Mouse (Mus musculus): ENCODE results near the gene Slc25a30. TPM values are rescaled to one million over a fixed set of nuclear protein-coding genes. Genes with fewer than 3 reads are reported as not detected.

Slc25a30 gene
- total and polyA plus RNA-seq, 2 experiments from 2014 or later: 7.0 to 27.4 TPM

DNA sequence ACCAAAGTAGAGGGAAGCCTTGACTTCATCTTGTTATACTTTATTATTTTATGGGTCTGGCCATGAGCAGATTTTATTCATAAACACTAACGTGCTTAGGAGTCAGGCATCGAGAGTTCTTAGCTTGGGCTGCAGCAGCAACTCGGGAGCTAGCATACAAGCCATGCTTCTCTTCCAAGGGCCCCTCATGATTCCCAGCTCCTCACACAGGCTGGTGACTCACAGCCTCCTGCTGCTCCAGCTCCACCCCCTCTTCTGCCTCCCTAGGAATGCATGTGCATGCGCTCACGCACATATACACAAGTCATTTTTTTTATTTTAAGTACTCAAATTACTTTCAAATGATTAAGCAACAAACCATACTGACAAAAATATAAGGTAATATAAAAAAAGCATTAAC, 58.7 kb downstream of the Slc25a30 start:
- WGBS: 94% methylated on average over 5 of the region's 5 CpGs
- no peak for ATAC-seq

DNA sequence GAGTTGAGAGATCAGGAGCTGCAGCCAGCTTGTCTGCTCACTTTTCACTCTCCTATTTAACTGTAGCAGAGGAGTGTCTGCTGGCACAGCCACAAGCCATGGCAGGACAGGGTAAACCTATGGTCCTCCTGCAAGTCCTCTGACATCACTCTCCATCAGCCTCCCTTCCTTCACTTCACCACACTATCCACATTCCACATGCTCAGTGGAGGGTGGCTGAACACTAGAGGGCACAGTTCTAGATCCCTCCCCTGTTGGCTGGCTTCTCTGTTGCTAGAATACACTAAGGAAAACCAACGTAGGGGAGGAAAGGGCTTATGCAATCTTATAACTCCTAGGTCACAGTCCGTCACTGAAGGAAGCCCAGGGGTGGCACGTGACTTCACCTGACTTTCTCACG, 59.8 kb downstream of the Slc25a30 start:
- TF ChIP-seq CTCF (IDR thresholded peaks at IDR 0.05; ENCODE audit: low read depth): peak; percentile 37; the same call in 1 of the 2 replicates
- Histone ChIP-seq H3K4me3 (ENCODE audit: low read depth, low read length) (no peak overlapping the region), H3K4me1 (ENCODE audit: insufficient read depth) (no peaks in the 10 kb centered on the region), H3K27me3 (ENCODE audit: insufficient read depth, low read length) (no peaks in the 10 kb centered on the region), H3K9me3 (ENCODE audit: low read length) (no peaks in the 10 kb centered on the region), H3K9ac (no peak overlapping the region), H3K36me3 (ENCODE audit: insufficient read depth) (peaks cover 52% of the 10 kb centered on the region), H3K27ac (ENCODE audit: low read depth, low read length) (no peak overlapping the region), H3K4me2 (ENCODE audit: low read depth) (no peak overlapping the region)
- ATAC-seq: no peak
- 71% methylated on average over 4 of the region's 4 CpGs for WGBS
- DNase-seq: no peak

More for the DNA sequence above, 58.7 kb downstream of the Slc25a30 start:
- H3K9ac ChIP-seq: no peak overlapping the region
- H3K27me3 ChIP-seq (ENCODE audit: insufficient read depth, low read length): no peaks in the 10 kb centered on the region
- no peaks in the 10 kb centered on the region for H3K9me3 ChIP-seq (ENCODE audit: low read length)
- DNase-seq: no peak
- peaks cover 58% of the 10 kb centered on the region for H3K36me3 ChIP-seq (ENCODE audit: insufficient read depth)
- H3K4me3 ChIP-seq (ENCODE audit: low read depth, low read length): no peak overlapping the region
- H3K4me2 ChIP-seq (ENCODE audit: low read depth): no peak overlapping the region
- no peak for TF ChIP-seq CTCF (IDR thresholded peaks at IDR 0.05; ENCODE audit: low read depth)
- H3K4me1 ChIP-seq (ENCODE audit: insufficient read depth): no peaks in the 10 kb centered on the region
- no peak overlapping the region for H3K27ac ChIP-seq (ENCODE audit: low read depth, low read length)

DNA sequence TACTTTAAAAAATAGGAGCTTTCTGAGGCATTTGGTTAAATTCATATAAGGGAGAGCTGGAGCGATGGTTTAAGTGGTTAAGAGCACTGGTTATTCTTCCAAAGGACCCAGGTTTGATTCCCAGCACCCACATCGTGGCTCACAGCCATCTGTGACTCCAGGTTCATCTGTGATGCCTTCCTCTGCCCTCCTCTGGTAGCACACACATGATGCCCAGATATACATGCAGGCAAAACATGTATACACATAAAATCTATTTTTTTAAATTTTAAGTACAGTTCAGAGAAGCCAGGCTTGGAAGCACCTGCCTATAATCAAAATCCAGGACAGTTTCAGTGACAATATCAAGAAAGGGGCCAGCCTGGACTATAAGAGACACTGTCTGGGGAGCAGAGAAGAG, 64.0 kb downstream of the Slc25a30 start:
- TF ChIP-seq CTCF (IDR thresholded peaks at IDR 0.05; ENCODE audit: low read depth): no peak
- DNase-seq: no peak
- H3K4me1 ChIP-seq (ENCODE audit: insufficient read depth): no peaks in the 10 kb centered on the region
- H3K9ac ChIP-seq: no peak overlapping the region
- no peak overlapping the region for H3K4me2 ChIP-seq (ENCODE audit: low read depth)
- ATAC-seq: no peak
- H3K4me3 ChIP-seq (ENCODE audit: low read depth, low read length): no peak overlapping the region
- H3K36me3 ChIP-seq (ENCODE audit: insufficient read depth): peaks cover 54% of the 10 kb centered on the region
- H3K27ac ChIP-seq (ENCODE audit: low read depth, low read length): no peak overlapping the region
- 96% methylated on average over 2 of the region's 2 CpGs for WGBS
- H3K27me3 ChIP-seq (ENCODE audit: insufficient read depth, low read length): no peaks in the 10 kb centered on the region
- H3K9me3 ChIP-seq (ENCODE audit: low read length): no peaks in the 10 kb centered on the region

DNA sequence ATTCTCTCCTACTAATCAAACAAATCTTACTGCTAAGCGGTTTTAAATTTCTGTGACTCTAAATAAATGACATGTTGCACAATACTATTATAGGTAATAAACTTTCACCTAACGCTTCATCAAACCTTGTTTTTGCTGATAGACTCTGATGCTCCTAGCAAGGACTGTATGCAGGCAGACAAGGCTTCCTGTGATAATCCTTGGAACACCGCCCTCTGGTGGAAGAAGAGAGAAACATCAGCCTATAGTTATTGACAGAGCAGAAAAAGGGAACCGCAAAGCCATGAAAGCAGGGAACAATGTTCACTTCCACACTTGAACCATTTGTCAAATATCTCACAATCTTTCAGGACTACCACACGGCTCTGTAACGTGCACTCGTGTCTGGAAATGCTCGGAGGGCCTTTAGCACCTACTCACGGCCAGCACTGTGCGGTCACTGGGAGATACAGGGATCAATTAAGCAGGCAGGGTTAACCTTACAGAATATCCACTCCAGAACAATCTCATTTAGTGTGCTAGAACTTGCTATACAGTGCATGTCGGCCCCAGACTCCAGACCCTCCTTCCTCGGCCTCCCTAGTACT, 64.8 kb downstream of the Slc25a30 start:
- Histone ChIP-seq H3K27ac (ENCODE audit: low read depth, low read length) (no peak overlapping the region), H3K36me3 (ENCODE audit: insufficient read depth) (peaks cover 55% of the 10 kb centered on the region), H3K9ac (no peak overlapping the region), H3K27me3 (ENCODE audit: insufficient read depth, low read length) (no peaks in the 10 kb centered on the region), H3K4me1 (ENCODE audit: insufficient read depth) (no peaks in the 10 kb centered on the region), H3K9me3 (ENCODE audit: low read length) (no peaks in the 10 kb centered on the region), H3K4me3 (ENCODE audit: low read depth, low read length) (no peak overlapping the region), H3K4me2 (ENCODE audit: low read depth) (no peak overlapping the region)
- TF ChIP-seq CTCF (IDR thresholded peaks at IDR 0.05; ENCODE audit: low read depth): peak; percentile 95
- DNase-seq (peak; percentile 92), ATAC-seq (peak; percentile 82)
- WGBS: 56% methylated on average over 12 of the region's 12 CpGs

DNA sequence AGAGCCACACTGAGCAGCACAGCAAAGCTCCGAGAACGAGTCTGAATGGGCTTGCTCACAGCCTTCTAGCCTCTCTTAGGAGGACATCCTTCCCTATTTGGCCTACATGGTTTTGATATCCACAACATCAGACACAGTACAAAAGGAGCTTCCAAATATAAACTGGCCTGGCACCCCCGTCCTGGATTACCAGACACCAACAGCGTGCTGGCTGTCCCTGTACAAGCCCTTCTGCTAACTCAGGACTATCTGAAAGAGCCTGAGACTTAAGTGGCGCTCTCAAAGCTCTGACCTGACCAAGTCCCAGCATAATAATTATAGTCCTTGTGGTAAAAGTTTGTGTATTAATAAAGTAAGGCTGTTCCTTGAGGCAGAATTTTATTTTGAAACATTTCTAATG, 66.7 kb downstream of the Slc25a30 start:
- Histone ChIP-seq H3K36me3 (ENCODE audit: insufficient read depth) (peaks cover 52% of the 10 kb centered on the region), H3K27me3 (ENCODE audit: insufficient read depth, low read length) (no peaks in the 10 kb centered on the region), H3K4me3 (ENCODE audit: low read depth, low read length) (no peak overlapping the region), H3K4me2 (ENCODE audit: low read depth) (no peak overlapping the region), H3K9me3 (ENCODE audit: low read length) (no peaks in the 10 kb centered on the region), H3K27ac (ENCODE audit: low read depth, low read length) (no peak overlapping the region), H3K9ac (no peak overlapping the region), H3K4me1 (ENCODE audit: insufficient read depth) (no peaks in the 10 kb centered on the region)
- DNase-seq: no peak
- no peak for TF ChIP-seq CTCF (IDR thresholded peaks at IDR 0.05; ENCODE audit: low read depth)
- ATAC-seq: no peak
- WGBS: 89% methylated on average over 5 of the region's 5 CpGs

DNA sequence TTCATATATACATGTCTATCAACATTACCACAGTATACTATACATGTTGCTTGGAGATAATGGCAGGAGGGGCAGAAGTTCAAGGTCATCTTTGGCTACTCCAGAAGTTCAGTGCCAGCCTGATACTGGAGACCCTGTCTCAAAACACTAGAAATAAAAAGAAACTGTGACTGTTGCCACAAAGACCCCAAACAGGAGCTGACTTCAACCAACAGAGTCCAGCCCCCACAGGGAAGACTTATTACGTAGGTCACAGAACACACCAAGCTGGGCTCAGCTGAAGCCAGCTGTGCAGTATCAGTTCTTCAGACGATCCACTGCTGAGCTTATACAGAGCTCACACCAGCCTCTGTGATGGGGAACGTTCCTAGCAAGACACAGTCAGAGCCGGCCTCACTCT, 70.4 kb downstream of the Slc25a30 start:
- no peaks in the 10 kb centered on the region for H3K27me3 ChIP-seq (ENCODE audit: insufficient read depth, low read length)
- no peak for ATAC-seq
- H3K9ac ChIP-seq: no peak overlapping the region
- no peak for DNase-seq
- H3K9me3 ChIP-seq (ENCODE audit: low read length): no peaks in the 10 kb centered on the region
- H3K27ac ChIP-seq (ENCODE audit: low read depth, low read length): no peak overlapping the region
- no peak for TF ChIP-seq CTCF (IDR thresholded peaks at IDR 0.05; ENCODE audit: low read depth)
- H3K4me2 ChIP-seq (ENCODE audit: low read depth): no peak overlapping the region
- H3K4me1 ChIP-seq (ENCODE audit: insufficient read depth): no peaks in the 10 kb centered on the region
- peaks cover 54% of the 10 kb centered on the region for H3K36me3 ChIP-seq (ENCODE audit: insufficient read depth)
- WGBS: 86% methylated on average over 4 of the region's 4 CpGs
- H3K4me3 ChIP-seq (ENCODE audit: low read depth, low read length): no peak overlapping the region

DNA sequence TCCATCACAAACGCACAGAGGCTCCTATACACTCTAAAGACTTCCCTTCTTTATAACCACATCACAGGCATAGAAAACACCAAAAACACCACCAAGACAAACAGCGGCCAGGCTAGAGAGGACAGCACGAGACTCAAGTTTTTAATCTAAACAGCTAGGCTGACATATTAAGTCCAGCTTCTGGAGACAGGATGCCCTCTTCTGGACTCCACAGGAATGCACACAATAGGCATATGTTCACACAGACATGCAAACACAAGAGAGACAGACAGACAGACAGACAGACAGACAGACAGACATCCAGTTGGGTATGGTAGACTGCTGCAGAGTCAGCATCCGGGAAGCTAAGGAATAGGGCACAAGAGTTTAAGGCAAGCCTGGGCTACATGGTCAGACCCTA, 73.2 kb downstream of the Slc25a30 start:
- Histone ChIP-seq H3K27ac (ENCODE audit: low read depth, low read length) (no peak overlapping the region), H3K4me1 (ENCODE audit: insufficient read depth) (no peaks in the 10 kb centered on the region), H3K27me3 (ENCODE audit: insufficient read depth, low read length) (no peaks in the 10 kb centered on the region), H3K4me2 (ENCODE audit: low read depth) (no peak overlapping the region), H3K9me3 (ENCODE audit: low read length) (no peaks in the 10 kb centered on the region), H3K36me3 (ENCODE audit: insufficient read depth) (peaks cover 49% of the 10 kb centered on the region), H3K4me3 (ENCODE audit: low read depth, low read length) (no peak overlapping the region), H3K9ac (no peak overlapping the region)
- DNase-seq (peak; percentile 54), ATAC-seq (peak; percentile 38; the same call in 1 of the 2 replicates)
- 60% methylated on average over 4 of the region's 4 CpGs for WGBS
- TF ChIP-seq CTCF (IDR thresholded peaks at IDR 0.05; ENCODE audit: low read depth): peak; percentile 73
